Mouse (Mus musculus): ENCODE measurements around the gene Mospd3. TPM values are rescaled to one million over a fixed set of nuclear protein-coding genes. Genes with fewer than 3 reads are reported as not detected.

Mospd3 gene
- total and polyA plus RNA-seq, 2 experiments from 2014 or later, result 10.9 to 66.7 TPM

- TF ChIP-seq CTCF (IDR thresholded peaks at IDR 0.05; ENCODE audit: low read depth), result no peak
- no peak for ATAC-seq
Measured at GRCm38 (mm10) chr5:137565744-137566143, 35.1 kb downstream of the Mospd3 start.

DNA sequence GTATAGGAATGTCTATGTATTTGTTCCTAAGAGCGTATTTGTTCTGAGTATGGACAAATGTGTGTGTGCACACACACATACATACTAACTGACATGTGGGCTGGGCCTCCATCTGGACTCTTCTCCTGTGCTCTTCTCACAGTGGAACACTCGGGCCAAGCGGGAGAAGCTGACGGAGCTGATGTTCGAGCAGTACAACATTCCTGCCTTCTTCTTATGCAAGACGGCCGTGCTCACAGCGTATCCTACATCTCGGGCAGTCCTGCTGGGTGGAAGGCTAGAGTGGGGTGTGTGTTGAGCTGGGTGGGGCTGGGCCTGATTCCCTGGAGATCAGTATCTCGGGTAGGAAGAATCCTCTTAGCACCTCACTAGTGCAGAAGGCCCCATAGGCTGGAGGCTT lies 37.9 kb downstream of the Mospd3 start:
- Histone ChIP-seq H3K4me3 (ENCODE audit: low read length) (no peak overlapping the region), H3K9ac (replicated peaks; ENCODE audit: low read length) (no peak overlapping the region), H3K27me3 (ENCODE audit: insufficient read depth, low read length) (no peaks in the 10 kb centered on the region), H3K4me1 (ENCODE audit: insufficient read depth, low read length) (no peaks in the 10 kb centered on the region), H3K36me3 (ENCODE audit: insufficient read depth, low read length) (peaks cover 7% of the 10 kb centered on the region; the same call in 1 of the 2 replicates), H3K27ac (no peak overlapping the region), H3K4me2 (ENCODE audit: low read depth, low read length) (no peak overlapping the region), H3K9me3 (ENCODE audit: low read length) (no peaks in the 10 kb centered on the region)
- 67% methylated on average over 10 of the region's 10 CpGs for WGBS
- TF ChIP-seq CTCF (IDR thresholded peaks at IDR 0.05; ENCODE audit: low read depth), result no peak
- ATAC-seq (no peak), DNase-seq (ENCODE audit: low spot score) (no peak)

More at GRCm38 (mm10) chr5:137565744-137566143, 35.1 kb downstream of the Mospd3 start:
- Histone ChIP-seq H3K9me3 (ENCODE audit: low read length) (no peaks in the 10 kb centered on the region), H3K4me1 (ENCODE audit: insufficient read depth, low read length) (no peaks in the 10 kb centered on the region), H3K9ac (replicated peaks; ENCODE audit: low read length) (no peak overlapping the region), H3K27me3 (ENCODE audit: insufficient read depth, low read length) (no peaks in the 10 kb centered on the region), H3K27ac (no peak overlapping the region), H3K4me2 (ENCODE audit: low read depth, low read length) (no peak overlapping the region), H3K4me3 (ENCODE audit: low read length) (no peak overlapping the region), H3K36me3 (ENCODE audit: insufficient read depth, low read length) (peaks cover 7% of the 10 kb centered on the region; the same call in 1 of the 2 replicates)
- WGBS, result 54% methylated on average over 6 of the region's 6 CpGs
- no peak for DNase-seq (ENCODE audit: low spot score)

DNA sequence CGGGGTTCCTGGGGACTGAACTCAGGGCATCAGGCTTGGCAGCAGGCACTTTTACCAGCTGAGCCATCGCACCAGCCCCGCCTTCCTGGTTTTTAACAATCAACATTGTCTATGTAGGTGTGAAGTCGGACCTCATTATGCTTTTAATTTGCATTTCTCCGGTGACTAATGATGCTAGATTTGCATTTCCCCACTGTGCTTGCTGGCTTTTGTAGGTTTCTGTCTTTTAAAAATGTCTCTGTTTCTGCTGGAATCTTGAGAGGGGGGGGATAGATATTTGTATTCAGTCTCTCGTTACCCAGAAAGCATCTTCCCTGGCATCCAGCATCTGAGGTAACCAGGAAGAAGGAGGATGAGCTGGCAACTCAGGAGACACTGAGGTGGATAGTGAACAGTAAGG lies 39.3 kb downstream of the Mospd3 start:
- TF ChIP-seq CTCF (IDR thresholded peaks at IDR 0.05; ENCODE audit: low read depth), result no peak
- DNase-seq (ENCODE audit: low spot score) (no peak), ATAC-seq (no peak)
- WGBS, result 47% methylated on average over 6 of the region's 6 CpGs
- peaks cover 7% of the 10 kb centered on the region; the same call in 1 of the 2 replicates for H3K36me3 ChIP-seq (ENCODE audit: insufficient read depth, low read length)
- H3K4me2 ChIP-seq (ENCODE audit: low read depth, low read length), result no peak overlapping the region
- H3K9me3 ChIP-seq (ENCODE audit: low read length), result no peaks in the 10 kb centered on the region
- H3K4me1 ChIP-seq (ENCODE audit: insufficient read depth, low read length), result no peaks in the 10 kb centered on the region
- H3K4me3 ChIP-seq (ENCODE audit: low read length), result no peak overlapping the region
- no peak overlapping the region for H3K9ac ChIP-seq (replicated peaks; ENCODE audit: low read length)
- no peaks in the 10 kb centered on the region for H3K27me3 ChIP-seq (ENCODE audit: insufficient read depth, low read length)
- H3K27ac ChIP-seq, result no peak overlapping the region

GRCm38 (mm10) chr5:137553898-137554297 lies 47.0 kb downstream of the Mospd3 start:
- Histone ChIP-seq H3K27ac (peak overlapping the region; percentile 75; the same call in 1 of the 2 replicates), H3K27me3 (ENCODE audit: insufficient read depth, low read length) (no peaks in the 10 kb centered on the region), H3K4me2 (ENCODE audit: low read depth, low read length) (peak overlapping the region; percentile 56), H3K36me3 (ENCODE audit: insufficient read depth, low read length) (no peaks in the 10 kb centered on the region), H3K4me3 (ENCODE audit: low read length) (peak overlapping the region; percentile 60), H3K9me3 (ENCODE audit: low read length) (no peaks in the 10 kb centered on the region), H3K4me1 (ENCODE audit: insufficient read depth, low read length) (no peaks in the 10 kb centered on the region), H3K9ac (replicated peaks; ENCODE audit: low read length) (peak overlapping the region; percentile 61)
- 39% methylated on average over 11 of the region's 11 CpGs for WGBS
- no peak for DNase-seq (ENCODE audit: low spot score)
- peak; percentile 52 for ATAC-seq
- TF ChIP-seq CTCF (IDR thresholded peaks at IDR 0.05; ENCODE audit: low read depth), result no peak

GRCm38 (mm10) chr5:137553411-137553837 lies 47.4 kb downstream of the Mospd3 start, which contains the start of gene Actl6b:
TSS of gene Actl6b (plus strand) at chr5:137553517.
- no peak for TF ChIP-seq CTCF (IDR thresholded peaks at IDR 0.05; ENCODE audit: low read depth)
- Histone ChIP-seq H3K4me3 (ENCODE audit: low read length) (peak within 1 kb of the TSS; percentile 60), H3K27ac (peak within 1 kb of the TSS; percentile 75), H3K9me3 (ENCODE audit: low read length) (no peaks in the 10 kb centered on the region), H3K27me3 (ENCODE audit: insufficient read depth, low read length) (no peaks in the 10 kb centered on the region), H3K4me2 (ENCODE audit: low read depth, low read length) (peak within 1 kb of the TSS; percentile 56), H3K36me3 (ENCODE audit: insufficient read depth, low read length) (no peaks in the 10 kb centered on the region), H3K9ac (replicated peaks; ENCODE audit: low read length) (peak within 1 kb of the TSS; percentile 61), H3K4me1 (ENCODE audit: insufficient read depth, low read length) (no peaks in the 10 kb centered on the region)
- DNase-seq (ENCODE audit: low spot score), result peak; percentile 96
- under 1% methylated on average over 37 of the region's 37 CpGs for WGBS
- ATAC-seq, result peak; percentile 96

- no peak for DNase-seq (ENCODE audit: low spot score)
- H3K4me2 ChIP-seq (ENCODE audit: low read depth, low read length), result peak overlapping the region; percentile 56
- WGBS, result 21% methylated on average over 6 of the region's 6 CpGs
Measured at GRCm38 (mm10) chr5:137553000-137553399, 47.9 kb downstream of the Mospd3 start.

GRCm38 (mm10) chr5:137551119-137551518 lies 49.7 kb downstream of the Mospd3 start:
- DNase-seq (ENCODE audit: low spot score), result peak; percentile 38
- no peak for ATAC-seq
- Histone ChIP-seq H3K9ac (replicated peaks; ENCODE audit: low read length) (no peak overlapping the region), H3K9me3 (ENCODE audit: low read length) (no peaks in the 10 kb centered on the region), H3K4me2 (ENCODE audit: low read depth, low read length) (no peak overlapping the region), H3K4me1 (ENCODE audit: insufficient read depth, low read length) (no peaks in the 10 kb centered on the region), H3K4me3 (ENCODE audit: low read length) (no peak overlapping the region), H3K36me3 (ENCODE audit: insufficient read depth, low read length) (no peaks in the 10 kb centered on the region), H3K27ac (no peak overlapping the region), H3K27me3 (ENCODE audit: insufficient read depth, low read length) (no peaks in the 10 kb centered on the region)
- TF ChIP-seq CTCF (IDR thresholded peaks at IDR 0.05; ENCODE audit: low read depth), result peak; percentile 56
- 78% methylated on average over 5 of the region's 5 CpGs for WGBS

More at GRCm38 (mm10) chr5:137553000-137553399, 47.9 kb downstream of the Mospd3 start:
- peak overlapping the region; percentile 61 for H3K9ac ChIP-seq (replicated peaks; ENCODE audit: low read length)
- peak overlapping the region; percentile 75 for H3K27ac ChIP-seq
- no peaks in the 10 kb centered on the region for H3K9me3 ChIP-seq (ENCODE audit: low read length)
- no peak for TF ChIP-seq CTCF (IDR thresholded peaks at IDR 0.05; ENCODE audit: low read depth)
- H3K36me3 ChIP-seq (ENCODE audit: insufficient read depth, low read length), result no peaks in the 10 kb centered on the region
- peak overlapping the region; percentile 60 for H3K4me3 ChIP-seq (ENCODE audit: low read length)
- no peaks in the 10 kb centered on the region for H3K4me1 ChIP-seq (ENCODE audit: insufficient read depth, low read length)
- ATAC-seq, result peak; percentile 48
- no peaks in the 10 kb centered on the region for H3K27me3 ChIP-seq (ENCODE audit: insufficient read depth, low read length)
